Mouse (Mus musculus): ENCODE measurements at regions not wholly inside any gene's neighbourhood (a gene's known extent, or its start where the extent isn't known, plus 50 kb on each side); places are given as distances from the start of the nearest gene placed in this dataset.
A peak's percentile ranks its signal among the peaks of the same experiment; 100 is the strongest.
"Not testable (repeated sequence)": the region's sequence is repeated elsewhere in the genome, so short reads cannot be mapped to it uniquely, and the experiment has no call there.

GRCm38 (mm10) chr14:71053788-71054641 is 454.4 kb upstream of the Fam160b2 start:
- no peak for ATAC-seq
- H3K36me3 ChIP-seq (ENCODE audit: control insufficient read depth, insufficient read depth) = no peaks in the 10 kb centered on the region
- H3K4me3 ChIP-seq (replicated peaks; ENCODE audit: low read length) = no peak overlapping the region
- H3K9ac ChIP-seq (replicated peaks; ENCODE audit: low read depth, low read length) = no peak overlapping the region
- no peaks in the 10 kb centered on the region for H3K27me3 ChIP-seq (replicated peaks; ENCODE audit: control insufficient read depth, insufficient read depth, low read length)
- no peak overlapping the region for H3K27ac ChIP-seq (ENCODE audit: low read length)
- WGBS = 82% methylated on average over 9 of the region's 9 CpGs
- H3K4me2 ChIP-seq (ENCODE audit: low read length) = no peak overlapping the region
- H3K4me1 ChIP-seq (replicated peaks; ENCODE audit: control insufficient read depth, insufficient read depth, low read length) = no peaks in the 10 kb centered on the region
- no peaks in the 10 kb centered on the region for H3K9me3 ChIP-seq (ENCODE audit: control insufficient read depth, low read length)

DNA sequence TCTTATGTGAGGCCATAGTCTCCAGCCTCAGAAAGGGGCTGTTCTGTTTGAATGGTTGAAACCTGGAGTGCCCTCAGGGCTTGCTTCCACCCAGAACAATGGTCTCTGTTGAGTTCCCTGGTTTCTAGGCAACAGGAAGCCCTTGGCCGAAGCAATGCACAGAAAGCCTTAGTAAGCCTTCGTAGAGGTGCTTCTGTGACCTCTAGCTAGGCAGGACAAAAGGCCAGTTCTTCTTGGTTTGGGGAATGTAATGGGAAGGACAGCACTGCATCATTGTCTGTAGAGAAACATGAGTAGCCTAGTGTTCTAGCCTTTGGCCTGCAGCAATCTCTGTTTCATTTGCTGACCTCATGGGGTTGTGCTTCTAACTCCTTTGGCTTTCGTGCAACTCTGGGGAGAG is 447.5 kb upstream of the Fam160b2 start:
- Histone ChIP-seq H3K9me3 (ENCODE audit: control insufficient read depth, low read length) (no peaks in the 10 kb centered on the region; the same call in 1 of the 2 replicates), H3K27me3 (replicated peaks; ENCODE audit: control insufficient read depth, insufficient read depth, low read length) (no peaks in the 10 kb centered on the region), H3K4me3 (replicated peaks; ENCODE audit: low read length) (no peak overlapping the region), H3K9ac (replicated peaks; ENCODE audit: low read depth, low read length) (no peak overlapping the region), H3K27ac (ENCODE audit: low read length) (no peak overlapping the region), H3K4me1 (replicated peaks; ENCODE audit: control insufficient read depth, insufficient read depth, low read length) (peaks cover 5% of the 10 kb centered on the region; the same call in 1 of the 2 replicates), H3K36me3 (ENCODE audit: control insufficient read depth, insufficient read depth) (no peaks in the 10 kb centered on the region), H3K4me2 (ENCODE audit: low read length) (no peak overlapping the region)
- WGBS = 12% methylated on average over 3 of the region's 3 CpGs
- no peak for ATAC-seq

GRCm38 (mm10) chr14:71043879-71044770 is 444.5 kb upstream of the Fam160b2 start:
- H3K9me3 ChIP-seq (ENCODE audit: control insufficient read depth, low read length); H3K4me2 ChIP-seq (ENCODE audit: low read length); H3K36me3 ChIP-seq (ENCODE audit: control insufficient read depth, insufficient read depth); H3K9ac ChIP-seq (replicated peaks; ENCODE audit: low read depth, low read length); H3K27me3 ChIP-seq (replicated peaks; ENCODE audit: control insufficient read depth, insufficient read depth, low read length); H3K4me1 ChIP-seq (replicated peaks; ENCODE audit: control insufficient read depth, insufficient read depth, low read length); H3K27ac ChIP-seq (ENCODE audit: low read length); H3K4me3 ChIP-seq (replicated peaks; ENCODE audit: low read length): not testable (repeated sequence)
- WGBS = 39% methylated on average over 11 of the region's 13 CpGs
- peak; percentile 74 for ATAC-seq

DNA sequence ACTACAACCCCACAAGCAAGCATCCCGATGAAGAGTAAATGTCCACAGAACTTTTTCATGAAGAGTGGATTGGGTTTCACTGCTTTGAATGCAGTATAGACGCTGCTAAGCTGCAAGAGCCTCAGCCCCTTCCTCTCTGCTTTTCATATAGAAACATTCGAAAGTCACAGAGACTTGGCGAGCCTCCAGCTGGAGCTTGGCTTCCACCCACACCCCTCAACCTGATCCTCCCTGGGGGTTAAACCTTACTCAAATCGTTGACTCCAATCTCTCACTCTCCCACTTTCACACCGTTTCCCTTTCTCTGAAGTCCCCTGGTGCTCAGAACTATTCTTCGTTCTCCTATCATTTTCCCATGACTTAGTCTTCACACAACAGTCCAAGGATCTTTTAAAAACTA is 437.0 kb upstream of the Fam160b2 start:
- H3K27me3 ChIP-seq (replicated peaks; ENCODE audit: control insufficient read depth, insufficient read depth, low read length) = no peaks in the 10 kb centered on the region
- no peaks in the 10 kb centered on the region for H3K9me3 ChIP-seq (ENCODE audit: control insufficient read depth, low read length)
- H3K9ac ChIP-seq (replicated peaks; ENCODE audit: low read depth, low read length) = no peak overlapping the region
- H3K4me1 ChIP-seq (replicated peaks; ENCODE audit: control insufficient read depth, insufficient read depth, low read length) = no peaks in the 10 kb centered on the region
- no peaks in the 10 kb centered on the region for H3K36me3 ChIP-seq (ENCODE audit: control insufficient read depth, insufficient read depth)
- whole genome bisulfite sequencing = 63% methylated on average over 7 of the region's 7 CpGs
- H3K4me2 ChIP-seq (ENCODE audit: low read length) = no peak overlapping the region
- H3K27ac ChIP-seq (ENCODE audit: low read length) = no peak overlapping the region
- no peak overlapping the region for H3K4me3 ChIP-seq (replicated peaks; ENCODE audit: low read length)
- no peak for ATAC-seq

DNA sequence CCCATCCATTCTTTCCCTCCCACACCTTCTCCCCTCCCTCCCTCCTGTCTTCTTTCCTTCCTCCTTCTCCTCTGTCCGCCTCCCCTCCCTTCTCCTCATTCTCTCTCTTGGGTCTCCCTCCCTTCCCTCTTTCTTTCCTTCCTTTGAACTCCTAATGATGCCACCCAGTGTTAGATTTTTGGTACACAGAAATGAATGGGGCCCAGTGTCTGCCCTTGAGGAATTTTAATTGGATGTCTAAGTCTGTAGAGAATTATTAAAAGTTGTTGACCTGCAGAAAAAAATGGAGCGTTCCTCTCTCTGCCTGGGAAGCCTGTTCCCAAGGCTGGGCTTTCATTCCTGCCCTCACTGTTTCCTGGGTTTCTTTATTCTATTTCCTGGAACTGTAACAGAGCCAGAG is 434.0 kb upstream of the Fam160b2 start:
- no peak for ATAC-seq
- 14% methylated on average over 2 of the region's 2 CpGs for WGBS

DNA sequence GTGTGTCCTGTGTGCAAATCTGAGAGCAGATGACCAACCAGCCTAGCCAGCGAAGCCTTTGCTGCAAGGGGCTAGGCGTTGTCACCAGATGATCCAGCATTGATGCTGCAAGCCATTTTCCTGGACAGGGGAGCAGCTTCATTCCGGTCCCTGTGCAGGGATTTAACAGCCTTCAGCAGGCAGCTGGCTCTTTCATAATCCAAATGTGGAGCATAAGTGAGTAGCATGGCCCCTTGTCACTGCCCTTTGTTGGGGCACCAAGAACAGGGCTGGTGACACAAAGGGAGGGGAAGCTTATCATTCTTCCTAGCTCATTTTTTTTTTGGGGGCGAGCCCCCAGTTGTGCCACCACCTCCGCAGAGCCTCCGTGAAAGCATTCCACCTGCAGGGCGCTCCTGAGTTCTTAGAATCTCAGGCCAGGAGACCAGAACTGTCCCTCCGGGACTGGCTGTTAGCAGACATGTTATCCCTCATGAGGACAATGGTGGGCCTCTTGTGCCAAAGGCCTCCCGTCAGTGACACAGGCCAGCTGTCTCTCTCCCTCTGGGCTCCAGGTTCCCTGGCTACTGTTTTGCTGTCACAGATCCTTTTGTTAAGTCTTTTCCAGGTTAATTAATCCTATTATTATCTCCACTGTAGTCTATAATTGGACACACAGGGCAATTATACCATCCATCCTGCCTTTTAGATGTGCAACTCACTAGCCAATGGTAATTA is 430.7 kb upstream of the Fam160b2 start:
- no peak overlapping the region for H3K9ac ChIP-seq (replicated peaks; ENCODE audit: low read depth, low read length)
- no peak overlapping the region for H3K27ac ChIP-seq (ENCODE audit: low read length)
- H3K9me3 ChIP-seq (ENCODE audit: control insufficient read depth, low read length) = no peaks in the 10 kb centered on the region
- H3K27me3 ChIP-seq (replicated peaks; ENCODE audit: control insufficient read depth, insufficient read depth, low read length) = no peaks in the 10 kb centered on the region
- H3K4me3 ChIP-seq (replicated peaks; ENCODE audit: low read length) = no peak overlapping the region
- 66% methylated on average over 9 of the region's 9 CpGs for WGBS
- peaks cover 4% of the 10 kb centered on the region for H3K4me1 ChIP-seq (replicated peaks; ENCODE audit: control insufficient read depth, insufficient read depth, low read length)
- no peaks in the 10 kb centered on the region for H3K36me3 ChIP-seq (ENCODE audit: control insufficient read depth, insufficient read depth)
- ATAC-seq = no peak
- H3K4me2 ChIP-seq (ENCODE audit: low read length) = no peak overlapping the region

More for the DNA sequence above, 434.0 kb upstream of the Fam160b2 start:
- no peak overlapping the region for H3K4me3 ChIP-seq (replicated peaks; ENCODE audit: low read length)
- H3K27me3 ChIP-seq (replicated peaks; ENCODE audit: control insufficient read depth, insufficient read depth, low read length) = no peaks in the 10 kb centered on the region
- H3K36me3 ChIP-seq (ENCODE audit: control insufficient read depth, insufficient read depth) = no peaks in the 10 kb centered on the region
- H3K4me2 ChIP-seq (ENCODE audit: low read length) = no peak overlapping the region
- no peak overlapping the region for H3K27ac ChIP-seq (ENCODE audit: low read length)
- no peaks in the 10 kb centered on the region for H3K9me3 ChIP-seq (ENCODE audit: control insufficient read depth, low read length)
- no peaks in the 10 kb centered on the region for H3K4me1 ChIP-seq (replicated peaks; ENCODE audit: control insufficient read depth, insufficient read depth, low read length)
- no peak overlapping the region for H3K9ac ChIP-seq (replicated peaks; ENCODE audit: low read depth, low read length)

All from forebrain, embryonic 16.5 days (tissue).